11 mouse cellular contexts compared by ENCODE assay signal in the genomic region with DNA sequence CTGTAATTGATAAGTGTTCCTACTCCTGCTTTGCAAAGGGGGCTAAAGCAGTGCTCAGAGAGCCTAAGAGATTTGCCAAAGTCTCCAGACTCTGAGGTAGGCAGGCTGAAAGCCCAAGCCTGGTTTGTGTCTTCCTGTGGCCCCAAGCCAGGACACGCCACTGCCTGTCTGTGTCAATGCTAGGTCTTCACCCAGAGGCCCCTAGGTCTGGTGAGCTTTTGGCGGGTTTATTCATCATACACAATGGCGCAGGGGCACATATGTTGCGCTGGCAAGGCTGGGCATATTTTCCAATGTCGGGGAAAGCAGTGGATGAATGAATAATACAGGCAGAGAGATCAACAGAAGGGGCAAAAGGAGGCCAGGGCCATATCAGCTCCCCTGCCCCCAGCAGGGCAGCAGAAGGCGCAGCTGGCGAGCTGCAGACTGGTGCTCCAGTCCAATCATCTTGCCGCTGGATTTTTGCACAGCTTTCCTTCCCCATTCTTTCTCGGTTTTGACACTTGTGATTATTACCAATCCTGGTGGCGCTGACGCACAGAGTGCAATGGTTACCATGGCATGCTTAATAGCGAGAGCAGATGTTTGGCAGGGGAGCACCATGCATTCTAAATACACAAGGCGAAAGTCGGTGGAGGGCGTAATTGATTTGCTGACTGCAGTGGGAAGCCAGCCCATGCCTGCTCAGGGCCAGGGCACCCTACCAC. TPM values are rescaled to one million over a fixed set of nuclear protein-coding genes. Genes with fewer than 3 reads are reported as not detected.
DNase-seq lines count a peak whose midpoint lies in the region; ATAC-seq and TF ChIP-seq lines count a peak whose summit lies in the region.
"Had no signal": no experiment of that assay in that cellular context is flagged by ENCODE, and none has a peak within 500 bp of the region (broad histone marks: within the 10 kb centered on the region; RNA-seq: fewer than 3 reads in every experiment).

No protein-coding gene starts in this region.

- H3K4me2 ChIP-seq in embryonic facial prominence, embryonic 11.5 days (ENCODE audit: low read depth, low read length): no peak overlapping the region
- H3K4me2 ChIP-seq in hindbrain, postnatal 0 days (ENCODE audit: low read depth, low read length): peak overlapping the region; percentile 47
- H3K4me2 ChIP-seq in neural tube, embryonic 11.5 days (ENCODE audit: low read depth): no peak overlapping the region

- no peaks in the 10 kb centered on the region for H3K36me3 ChIP-seq in embryonic facial prominence, embryonic 11.5 days (replicated peaks; ENCODE audit: control insufficient read depth, insufficient read depth, low read depth, low read length)
- H3K36me3 ChIP-seq in embryonic facial prominence, embryonic 10.5 days (replicated peaks): no peaks in the 10 kb centered on the region
- no peaks in the 10 kb centered on the region for H3K36me3 ChIP-seq in hindbrain, postnatal 0 days (ENCODE audit: insufficient read depth, low read length)
- H3K36me3 ChIP-seq in neural tube, embryonic 11.5 days (ENCODE audit: control insufficient read depth, insufficient read depth, low read length): no peaks in the 10 kb centered on the region

- ATAC-seq in embryonic facial prominence, embryonic 11.5 days (replicated peaks; ENCODE audit: insufficient number of reproducible peaks, low FRiP score, low TSS enrichment, low read depth): 0 out of 2 replicates have a peak, but pooled peaks have one; percentile 58
- peak; percentile 87 for ATAC-seq in hindbrain, postnatal 0 days
- peak; percentile 84 for ATAC-seq in neural tube, embryonic 11.5 days (ENCODE audit: insufficient read depth, low FRiP score, low TSS enrichment)

- no peak overlapping the region for H3K27ac ChIP-seq in embryonic facial prominence, embryonic 11.5 days (replicated peaks; ENCODE audit: low read depth, low read length)
- no peak overlapping the region for H3K27ac ChIP-seq in embryonic facial prominence, embryonic 10.5 days (replicated peaks)
- H3K27ac ChIP-seq in hindbrain, postnatal 0 days: peak overlapping the region; percentile 76
- H3K27ac ChIP-seq in neural tube, embryonic 11.5 days (ENCODE audit: low read depth, low read length): 0 out of 2 replicates have a peak overlapping the region, but pooled peaks have one; percentile 34

- TF ChIP-seq CTCF in brain, embryonic 14.5 days (IDR thresholded peaks at IDR 0.05; ENCODE audit: borderline replicate concordance, extremely low read depth, insufficient read depth, insufficient read length): no peak
- TF ChIP-seq CTCF in hindbrain, postnatal 0 days (IDR thresholded peaks at IDR 0.05; ENCODE audit: low read depth): peak; percentile 20; the same call in 1 of the 2 replicates

- WGBS in embryonic facial prominence, embryonic 11.5 days: 82% methylated on average over 15 of the region's 15 CpGs
- WGBS in embryonic facial prominence, embryonic 10.5 days: 87% methylated on average over 15 of the region's 15 CpGs
- 27% methylated on average over 15 of the region's 15 CpGs for WGBS in hindbrain, postnatal 0 days
- WGBS in neural tube, embryonic 11.5 days: 70% methylated on average over 15 of the region's 15 CpGs

- no peaks in the 10 kb centered on the region for H3K4me1 ChIP-seq in embryonic facial prominence, embryonic 11.5 days (ENCODE audit: control insufficient read depth, insufficient read depth, low read length)
- 0 out of 2 replicates have a peak, but pooled peaks cover 3% of the 10 kb centered on the region for H3K4me1 ChIP-seq in embryonic facial prominence, embryonic 10.5 days
- peaks cover 11% of the 10 kb centered on the region; the same call in 1 of the 2 replicates for H3K4me1 ChIP-seq in hindbrain, postnatal 0 days (ENCODE audit: insufficient read depth, low read length)
- H3K4me1 ChIP-seq in neural tube, embryonic 11.5 days (ENCODE audit: control insufficient read depth, insufficient read depth, low read length): peaks cover 10% of the 10 kb centered on the region; the same call in 1 of the 2 replicates

- TF ChIP-seq POLR2A in brain, embryonic 14.5 days (IDR thresholded peaks at IDR 0.05; ENCODE audit: borderline replicate concordance, extremely low read depth, insufficient read depth, insufficient read length, poor library complexity, severe bottlenecking): no peak

- H3K9ac ChIP-seq in embryonic facial prominence, embryonic 11.5 days (replicated peaks; ENCODE audit: low read length): no peak overlapping the region
- H3K9ac ChIP-seq in hindbrain, postnatal 0 days (replicated peaks; ENCODE audit: low read length): no peak overlapping the region
- no peak overlapping the region for H3K9ac ChIP-seq in neural tube, embryonic 11.5 days (ENCODE audit: low read length)

- H3K27me3 ChIP-seq in embryonic facial prominence, embryonic 11.5 days (ENCODE audit: control insufficient read depth, insufficient read depth, low read length): no peaks in the 10 kb centered on the region
- H3K27me3 ChIP-seq in embryonic facial prominence, embryonic 10.5 days (replicated peaks; ENCODE audit: low read depth, poor library complexity, severe bottlenecking): no peaks in the 10 kb centered on the region
- no peaks in the 10 kb centered on the region for H3K27me3 ChIP-seq in hindbrain, postnatal 0 days (ENCODE audit: insufficient read depth, low read length)
- no peaks in the 10 kb centered on the region for H3K27me3 ChIP-seq in neural tube, embryonic 11.5 days (ENCODE audit: control insufficient read depth, insufficient read depth, low read length)

- no peak overlapping the region for H3K4me3 ChIP-seq in embryonic facial prominence, embryonic 11.5 days (ENCODE audit: low read depth, low read length)
- H3K4me3 ChIP-seq in embryonic facial prominence, embryonic 10.5 days: no peak overlapping the region
- no peak overlapping the region for H3K4me3 ChIP-seq in hindbrain, postnatal 0 days (ENCODE audit: low read length)
- H3K4me3 ChIP-seq in neural tube, embryonic 11.5 days (ENCODE audit: low read depth, low read length): no peak overlapping the region

- no peak for DNase-seq in embryonic facial prominence, embryonic 11.5 days (ENCODE audit: low spot score)
- DNase-seq in embryonic facial prominence, embryonic 10.5 days (ENCODE audit: low spot score): no peak
- peak; percentile 92 for DNase-seq in brain, embryonic 14.5 days (ENCODE audit: low read depth)
- peak; percentile 83 for DNase-seq in hindbrain, postnatal 0 days (ENCODE audit: low spot score)
- no peak for DNase-seq in neural tube, embryonic 11.5 days (ENCODE audit: low spot score)
- no peak for DNase-seq in c-Kit-positive CD71-positive TER-119-positive erythroid progenitor cells, embryonic 14.5 days (ENCODE audit: low spot score)
- no peak for DNase-seq in urinary bladder, postnatal 4 days (ENCODE audit: low spot score in 2 of 2)
- DNase-seq in kidney, postnatal 10 days: no peak
- DNase-seq: gastrocnemius, postnatal 36 days had no signal

- no peaks in the 10 kb centered on the region for H3K9me3 ChIP-seq in embryonic facial prominence, embryonic 11.5 days (replicated peaks; ENCODE audit: control insufficient read depth, low read length)
- no peaks in the 10 kb centered on the region for H3K9me3 ChIP-seq in embryonic facial prominence, embryonic 10.5 days
- H3K9me3 ChIP-seq in hindbrain, postnatal 0 days (ENCODE audit: low read length): no peaks in the 10 kb centered on the region
- H3K9me3 ChIP-seq in neural tube, embryonic 11.5 days (ENCODE audit: control insufficient read depth, low read length): no peaks in the 10 kb centered on the region

RNA-seq across cellular contexts. Expression of a gene that starts 33.7 kb away (rescaled TPM):
- polyA plus RNA-seq in embryonic facial prominence, embryonic 11.5 days (2014; fragmentation: Nextera tagmentation; extraction: Ambion mirVana): not detected in 2 replicates
- polyA plus RNA-seq in embryonic facial prominence, embryonic 10.5 days (2016; fragmentation: Nextera tagmentation; extraction: Ambion mirVana): not detected in 2 replicates
- polyA plus RNA-seq in brain, embryonic 14.5 days (2012; rRNA removed): not detected in 2 replicates
- not detected in 2 replicates for total RNA-seq in hindbrain, postnatal 0 days (2014; rRNA removed)
- polyA plus RNA-seq in hindbrain, postnatal 0 days (2015; fragmentation: Nextera tagmentation; extraction: Ambion mirVana): not detected in 2 replicates
- not detected in 2 replicates for polyA plus RNA-seq in neural tube, embryonic 11.5 days (2014; fragmentation: Nextera tagmentation; extraction: Ambion mirVana)
- total RNA-seq: gastrocnemius, postnatal 36 days; left cerebral cortex, adult 18-20 months; neutrophil, adult 5-6 weeks had no signal

Comparison
In these comparisons a context has a peak if more than half of its experiments do, and no peak if none do; other contexts are left out.
1. DNase-seq: peak in brain, embryonic 14.5 days (single experiment) and hindbrain, postnatal 0 days (single experiment); none in embryonic facial prominence, embryonic 11.5 days (single experiment), embryonic facial prominence, embryonic 10.5 days (single experiment), neural tube, embryonic 11.5 days (single experiment), c-Kit-positive CD71-positive TER-119-positive erythroid progenitor cells, embryonic 14.5 days (single experiment), urinary bladder, postnatal 4 days (0 of 2) and kidney, postnatal 10 days (single experiment).
2. H3K27ac ChIP-seq: peak in hindbrain, postnatal 0 days (single experiment) and neural tube, embryonic 11.5 days (single experiment); none in embryonic facial prominence, embryonic 11.5 days (single experiment) and embryonic facial prominence, embryonic 10.5 days (single experiment).
3. Peak in every context shown above with its lines, with median percentiles within 50 percentile points of each other: ATAC-seq.